Comparison of ENCODE assay signal across 15 mouse cellular contexts in genomic region chr5:144047324-144047723, GRCm38 (mm10). TPM values are rescaled to one million over a fixed set of nuclear protein-coding genes. Genes with fewer than 3 reads are reported as not detected.
DNase-seq lines count a peak whose midpoint lies in the region; TF ChIP-seq lines count a peak whose summit lies in the region.
"Had no signal": no experiment of that assay in that cellular context is flagged by ENCODE, and none has a peak within 500 bp of the region (broad histone marks: within the 10 kb centered on the region; RNA-seq: fewer than 3 reads in every experiment).

No protein-coding gene starts in this region.

- no peak overlapping the region for H3K4me3 ChIP-seq in cortical plate, adult 2 months (ENCODE audit: insufficient read depth, low read length)
- peak overlapping the region; percentile 23; the same call in 1 of the 2 replicates for H3K4me3 ChIP-seq in layer of hippocampus, adult 2 months
- H3K4me3 ChIP-seq: heart, adult 2 months had no signal

- H3K27ac ChIP-seq in cortical plate, adult 2 months (ENCODE audit: insufficient read depth, low read length): peak overlapping the region; percentile 2; the same call in 1 of the 2 replicates
- H3K27ac ChIP-seq in layer of hippocampus, adult 2 months: peak overlapping the region; percentile 77
- H3K27ac ChIP-seq: heart, adult 2 months had no signal

- H3K4me1 ChIP-seq in cortical plate, adult 2 months (ENCODE audit: control insufficient read depth, insufficient read depth, low read length): no peaks in the 10 kb centered on the region; the same call in 1 of the 2 replicates

- intact Hi-C loops in heart, postnatal 25 days (cut with DNase I): no loop called here

- DNase-seq in frontal cortex, adult 2 months (ENCODE audit: extremely low spot score in 1 of 2, low spot score in 1 of 2): peak; percentile 32 to 65
- DNase-seq in frontal cortex, postnatal 25 days (ENCODE audit: low spot score in 2 of 2): no peak
- peak; percentile 51 to 58 for DNase-seq in layer of hippocampus, adult 2 months (ENCODE audit: low spot score in 2 of 2)
- peak; percentile 51 for DNase-seq in right cerebral cortex, postnatal 14 days
- DNase-seq in heart, postnatal 25 days (ENCODE audit: low spot score): no peak
- no peak for DNase-seq in spleen, postnatal 4 days (ENCODE audit: low spot score in 2 of 2)
- DNase-seq in embryo, embryonic 10.5 days (ENCODE audit: low spot score): no peak
- DNase-seq: heart, adult 2 months; kidney, adult 2 months; lung, postnatal 10 days had no signal

- TF ChIP-seq CTCF in cortical plate, adult 2 months (IDR thresholded peaks at IDR 0.05; ENCODE audit: extremely low read depth, insufficient read depth, low read length): no peak
- no peak for TF ChIP-seq CTCF in layer of hippocampus, adult 2 months (conservative IDR thresholded peaks at IDR 0.05)

- TF ChIP-seq POLR2A in cortical plate, adult 2 months (IDR thresholded peaks at IDR 0.05; ENCODE audit: extremely low read depth, insufficient read depth, low read length): no peak

RNA-seq across cellular contexts. Expression of gene Ocm, which starts 20.9 kb away (rescaled TPM):
- 1.1 and 1.8 TPM in 2 replicates for polyA plus RNA-seq in frontal cortex, adult 2 months (2012; rRNA removed)
- 1.8 TPM in 2 replicates for polyA plus RNA-seq in cortical plate, adult 2 months (2012; rRNA removed)
- total RNA-seq in layer of hippocampus, adult 2 months (2021): not detected
- total RNA-seq in heart, postnatal 25 days (2021): not detected
- total RNA-seq: heart, adult 2 months; monocyte, adult 5-6 weeks had no signal
- polyA plus RNA-seq: heart, adult 2 months; kidney, adult 2 months; limb, embryonic 14.5 days; Patski; testis, adult 2 months had no signal

RNA-seq across cellular contexts. Expression of gene Ccz1, which starts 32.6 kb away (rescaled TPM):
- polyA plus RNA-seq in frontal cortex, adult 2 months (2012; rRNA removed): 35.8 and 41.2 TPM in 2 replicates
- 36.2 and 37.4 TPM in 2 replicates for polyA plus RNA-seq in cortical plate, adult 2 months (2012; rRNA removed)
- 10 to 100 TPM; 37.1 to 41.2 TPM for total RNA-seq in layer of hippocampus, adult 2 months (2021)
- total RNA-seq in heart, postnatal 25 days (2021): 10 to 100 TPM; 25.0 to 26.0 TPM

RNA-seq across cellular contexts. Expression of gene Lmtk2, which starts 52.9 kb away (rescaled TPM):
- polyA plus RNA-seq in frontal cortex, adult 2 months (2012; rRNA removed): 57.8 and 60.6 TPM in 2 replicates
- 68.2 and 69.3 TPM in 2 replicates for polyA plus RNA-seq in cortical plate, adult 2 months (2012; rRNA removed)
- 10 to 100 TPM; 87.7 to 91.1 TPM for total RNA-seq in layer of hippocampus, adult 2 months (2021)
- 10 to 100 TPM; 23.7 to 25.8 TPM for total RNA-seq in heart, postnatal 25 days (2021)

Comparison
In these comparisons a context has a peak if more than half of its experiments do, and no peak if none do; other contexts are left out.
1. DNase-seq: peak in frontal cortex, adult 2 months (2 of 2), layer of hippocampus, adult 2 months (2 of 2) and right cerebral cortex, postnatal 14 days (single experiment); none in frontal cortex, postnatal 25 days (0 of 2), heart, postnatal 25 days (single experiment), spleen, postnatal 4 days (0 of 2) and embryo, embryonic 10.5 days (single experiment).